Mouse (Mus musculus) liver, postnatal 0 days (tissue): ENCODE results near the gene Thtpa. TPM values are rescaled to one million over a fixed set of nuclear protein-coding genes. Genes with fewer than 3 reads are reported as not detected.
A peak's percentile ranks its signal among the peaks of the same experiment; 100 is the strongest.

Experiments
- ATAC-seq: fragments of 200-750 bp; cut with Nextera tagmentation; 2 replicates; pipeline ENCODE4 v1.8.0; 2017; ENCODE audit warnings: mild to moderate bottlenecking, moderate library complexity
- DNase-seq: peaks from one replicate; pipeline ENCODE4 v3.0.0-alpha.2; 2016
- H3K27ac ChIP-seq: fragments of 300-500 bp; sonication (generic); 2 replicates; pipeline ENCODE4 v1.5.1; 2014; ENCODE audit warnings: antibody characterized with exemption, moderate library complexity, mild to moderate bottlenecking, low read depth
- H3K27me3 ChIP-seq: fragments of 300-500 bp; sonication (generic); 2 replicates; pipeline ENCODE4 v1.6.1; 2014; ENCODE audit warnings: low read length, control low read depth, mixed read lengths; ENCODE audit not compliant: insufficient read depth
- H3K36me3 ChIP-seq: fragments of 300-500 bp; sonication (generic); replicated peaks from 2 replicates; pipeline ENCODE4 v1.6.1; 2014; ENCODE audit warnings: mild to moderate bottlenecking, control low read depth, low read length, moderate library complexity, mixed read lengths; ENCODE audit not compliant: insufficient read depth
- H3K4me1 ChIP-seq: fragments of 300-500 bp; sonication (generic); 2 replicates; pipeline ENCODE4 v1.6.1; 2014; ENCODE audit warnings: antibody characterized with exemption, mild to moderate bottlenecking, control low read depth; ENCODE audit not compliant: insufficient read depth
- H3K4me2 ChIP-seq: fragments of 300-500 bp; sonication (generic); 2 replicates; pipeline ENCODE4 v1.6.1; 2014; ENCODE audit warnings: low read depth, mild to moderate bottlenecking, low read length, moderate library complexity, mixed read lengths
- H3K4me3 ChIP-seq: fragments of 300-500 bp; sonication (generic); 2 replicates; pipeline ENCODE4 v1.5.1; 2014; ENCODE audit warnings: low read depth, low read length
- H3K9ac ChIP-seq: fragments of 300-500 bp; sonication (generic); replicated peaks from 2 replicates; pipeline ENCODE4 v1.6.1; 2014; ENCODE audit warnings: mild to moderate bottlenecking, moderate library complexity
- H3K9me3 ChIP-seq: fragments of 300-500 bp; sonication (generic); 2 replicates; pipeline ENCODE4 v1.6.1; 2016; ENCODE audit warnings: mild to moderate bottlenecking, control low read depth, low read length, mixed read lengths
- CTCF ChIP-seq: sonication (generic); IDR thresholded peaks from 2 replicates; pipeline ENCODE4 v1.5.1; 2016; ENCODE audit warnings: antibody characterized with exemption, low read depth
- EP300 ChIP-seq: IDR thresholded peaks from 2 replicates; pipeline ENCODE4 v1.6.1; 2016; ENCODE audit warnings: antibody characterized with exemption, low read depth, mild to moderate bottlenecking
- WGBS: fragments of 180-500 bp; shearing (Covaris S2); extraction: QIAGEN DNeasy Blood & Tissue Kit; methylation state at CpG from one replicate; pipeline ENCODE4 v1.1.7; 2014; ENCODE audit not compliant: insufficient replicate concordance; 5-methylcytosine and 5-hydroxymethylcytosine counted together
- polyA plus RNA-seq: library from polyadenylated mRNA; unstranded; fragments of >200 nt; fragmentation: Nextera tagmentation; extraction: Ambion mirVana; gene quantifications from 2 replicates; pipeline ENCODE4 v1.2.1, GENCODE M21; 2015

Gene Thtpa
- polyA plus RNA-seq, 1 experiment from 2014 or later, result 7.0 TPM

GRCm38 (mm10) chr14:55076224-55076623 lies 18.4 kb upstream of the Thtpa start:
- Histone ChIP-seq H3K36me3 (no peaks in the 10 kb centered on the region), H3K27ac (no peak overlapping the region), H3K9me3 (no peaks in the 10 kb centered on the region), H3K27me3 (peaks cover 17% of the 10 kb centered on the region), H3K4me2 (no peak overlapping the region), H3K4me1 (peaks cover 3% of the 10 kb centered on the region; the same call in 1 of the 2 replicates), H3K4me3 (no peak overlapping the region), H3K9ac (no peak overlapping the region)
- 58% methylated on average over 6 of the region's 6 CpGs for WGBS
- ATAC-seq (no peak), DNase-seq (no peak)
- no peak for TF ChIP-seq EP300
- no peak for TF ChIP-seq CTCF

- 61% methylated on average over 3 of the region's 3 CpGs for WGBS
- Histone ChIP-seq H3K27ac (no peak overlapping the region), H3K9me3 (no peaks in the 10 kb centered on the region), H3K4me2 (no peak overlapping the region), H3K27me3 (peaks cover 17% of the 10 kb centered on the region), H3K4me3 (no peak overlapping the region), H3K4me1 (peaks cover 3% of the 10 kb centered on the region; the same call in 1 of the 2 replicates), H3K9ac (no peak overlapping the region), H3K36me3 (no peaks in the 10 kb centered on the region)
- TF ChIP-seq EP300 (no peak), CTCF (no peak)
- no peak for DNase-seq
- no peak for ATAC-seq
These were observed 17.6 kb upstream of the Thtpa start for GRCm38 (mm10) chr14:55076956-55077355.

GRCm38 (mm10) chr14:55077481-55078365 lies 16.9 kb upstream of the Thtpa start:
- H3K4me1 ChIP-seq, result peaks cover 3% of the 10 kb centered on the region; the same call in 1 of the 2 replicates
- H3K27me3 ChIP-seq, result peaks cover 17% of the 10 kb centered on the region
- TF ChIP-seq CTCF (no peak), EP300 (no peak)
- ATAC-seq, result no peak
- no peak overlapping the region for H3K4me3 ChIP-seq
- no peak overlapping the region for H3K9ac ChIP-seq
- no peaks in the 10 kb centered on the region for H3K9me3 ChIP-seq
- no peak for DNase-seq
- no peak overlapping the region for H3K27ac ChIP-seq
- H3K36me3 ChIP-seq, result no peaks in the 10 kb centered on the region
- no peak overlapping the region for H3K4me2 ChIP-seq
- WGBS, result 46% methylated on average over 15 of the region's 15 CpGs

GRCm38 (mm10) chr14:55078366-55078989 lies 16.1 kb upstream of the Thtpa start:
- peak overlapping the region; percentile 18 for H3K4me2 ChIP-seq
- peaks cover 17% of the 10 kb centered on the region for H3K27me3 ChIP-seq
- H3K9ac ChIP-seq, result no peak overlapping the region
- TF ChIP-seq EP300 (no peak), CTCF (no peak)
- H3K27ac ChIP-seq, result no peak overlapping the region
- H3K9me3 ChIP-seq, result no peaks in the 10 kb centered on the region
- 12% methylated on average over 23 of the region's 23 CpGs for WGBS
- ATAC-seq, result no peak; the same call in 1 of the 2 replicates
- H3K4me1 ChIP-seq, result peaks cover 3% of the 10 kb centered on the region; the same call in 1 of the 2 replicates
- no peaks in the 10 kb centered on the region for H3K36me3 ChIP-seq
- DNase-seq, result no peak
- H3K4me3 ChIP-seq, result no peak overlapping the region

GRCm38 (mm10) chr14:55079214-55079970 lies 15.2 kb upstream of the Thtpa start:
- H3K9ac ChIP-seq, result no peak overlapping the region
- H3K27me3 ChIP-seq, result peaks cover 17% of the 10 kb centered on the region
- no peaks in the 10 kb centered on the region for H3K36me3 ChIP-seq
- peak overlapping the region; percentile 18; the same call in 1 of the 2 replicates for H3K4me2 ChIP-seq
- H3K4me3 ChIP-seq, result no peak overlapping the region
- peak; percentile 93 for TF ChIP-seq CTCF
- TF ChIP-seq EP300, result no peak
- ATAC-seq, result peak; percentile 86
- no peaks in the 10 kb centered on the region for H3K9me3 ChIP-seq
- DNase-seq, result peak; percentile 89
- no peak overlapping the region for H3K27ac ChIP-seq
- 26% methylated on average over 8 of the region's 8 CpGs for WGBS
- H3K4me1 ChIP-seq, result peaks cover 3% of the 10 kb centered on the region; the same call in 1 of the 2 replicates

- Histone ChIP-seq H3K4me1 (peaks cover 10% of the 10 kb centered on the region), H3K36me3 (no peaks in the 10 kb centered on the region), H3K4me3 (no peak overlapping the region), H3K9me3 (no peaks in the 10 kb centered on the region), H3K27me3 (peaks cover 17% of the 10 kb centered on the region), H3K27ac (no peak overlapping the region), H3K4me2 (no peak overlapping the region), H3K9ac (no peak overlapping the region)
- no peak for TF ChIP-seq CTCF
- no peak for TF ChIP-seq EP300
- ATAC-seq (no peak), DNase-seq (no peak)
- WGBS, result 48% methylated on average over 5 of the region's 5 CpGs
These were observed 13.5 kb upstream of the Thtpa start for GRCm38 (mm10) chr14:55081105-55081504.
